Mouse (Mus musculus): ENCODE data around the gene Slc12a3.

DNA sequence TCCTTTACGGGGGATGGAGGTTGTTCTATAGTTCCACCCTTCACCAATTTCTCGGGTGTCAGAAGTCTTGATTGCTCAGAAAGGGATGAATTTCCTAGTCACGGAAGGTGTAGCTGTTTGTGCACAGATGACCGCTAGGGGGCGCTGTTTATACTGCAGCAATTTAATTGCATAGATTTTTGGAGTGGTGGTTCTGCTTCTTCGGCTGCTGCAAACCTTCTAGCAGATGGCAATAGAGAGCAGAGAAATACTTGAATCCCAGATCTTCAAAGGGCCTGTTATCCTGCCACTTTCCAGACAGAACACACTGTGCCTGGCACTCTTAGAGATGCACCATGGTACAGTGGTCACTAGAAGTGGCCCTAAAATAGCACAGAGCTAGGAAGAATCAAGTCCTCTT, 14.3 kb downstream of the Slc12a3 start:
- TF ChIP-seq POLR2A (IDR thresholded peaks at IDR 0.05; ENCODE audit: control insufficient read depth, low read depth, low read length) = no peak
- peak; percentile 18; the same call in 1 of the 2 replicates for TF ChIP-seq CTCF (IDR thresholded peaks at IDR 0.05; ENCODE audit: control insufficient read depth, insufficient read depth, insufficient replicate concordance, low read depth, low read length)

All from testis, adult 2 months (tissue).